Mouse (Mus musculus) adrenal gland, postnatal 14 days (tissue): ENCODE measurements around the gene Sdccag8. TPM values are rescaled to one million over a fixed set of nuclear protein-coding genes. Genes with fewer than 3 reads are reported as not detected.
A peak's percentile ranks its signal among the peaks of the same experiment; 100 is the strongest.

Source experiments
- DNase-seq: peaks from one replicate; pipeline ENCODE4 v3.0.0; 2021; ENCODE audit warnings: mixed read lengths
- total RNA-seq: library from RNA; stranded (reverse); gene quantifications from 2 replicates; pipeline ENCODE4 v1.2.3, GENCODE M21; 2021

Gene Sdccag8
- total RNA-seq, 1 experiment from 2014 or later: 6.9 TPM

DNA sequence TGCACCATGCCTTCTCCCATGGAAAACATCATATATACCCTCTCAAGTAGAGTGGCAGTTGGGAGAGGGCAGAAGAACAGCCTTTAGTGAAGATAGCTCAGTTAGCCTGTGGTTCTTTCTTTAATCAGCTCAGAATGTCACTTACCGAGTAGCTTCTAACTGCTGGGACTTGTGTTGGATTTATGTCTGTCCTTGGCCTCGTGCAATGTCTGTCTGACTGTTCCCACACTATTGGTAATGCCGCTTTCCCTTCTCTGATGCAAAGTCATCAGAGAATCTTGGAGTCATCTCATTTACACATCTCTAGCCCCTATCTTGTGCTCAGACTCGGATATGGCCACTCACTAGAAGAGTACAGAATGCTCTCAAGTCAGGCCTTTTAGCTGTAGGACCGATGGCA is 128.7 kb downstream of the Sdccag8 start:
- peak; percentile 18 for DNase-seq

DNA sequence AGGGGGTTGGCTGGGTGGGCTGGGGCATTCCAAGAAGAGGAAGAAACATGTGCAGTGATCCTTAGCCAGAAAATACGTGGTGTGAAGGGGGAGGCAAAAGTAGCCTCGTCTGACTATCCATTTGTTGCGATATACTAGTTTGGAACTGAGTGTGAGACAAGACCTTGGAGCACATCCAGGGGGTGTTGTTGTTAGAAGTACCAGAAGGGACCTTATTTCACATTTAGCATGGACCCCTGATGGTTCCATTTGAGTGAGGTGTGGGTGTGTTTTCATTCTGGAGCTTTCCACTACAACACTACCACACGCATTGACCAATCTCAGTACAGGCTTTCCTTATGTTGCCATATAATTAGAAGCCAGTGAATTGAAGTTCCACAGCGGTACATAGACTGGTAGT is 129.5 kb downstream of the Sdccag8 start:
- DNase-seq: peak; percentile 29

DNA sequence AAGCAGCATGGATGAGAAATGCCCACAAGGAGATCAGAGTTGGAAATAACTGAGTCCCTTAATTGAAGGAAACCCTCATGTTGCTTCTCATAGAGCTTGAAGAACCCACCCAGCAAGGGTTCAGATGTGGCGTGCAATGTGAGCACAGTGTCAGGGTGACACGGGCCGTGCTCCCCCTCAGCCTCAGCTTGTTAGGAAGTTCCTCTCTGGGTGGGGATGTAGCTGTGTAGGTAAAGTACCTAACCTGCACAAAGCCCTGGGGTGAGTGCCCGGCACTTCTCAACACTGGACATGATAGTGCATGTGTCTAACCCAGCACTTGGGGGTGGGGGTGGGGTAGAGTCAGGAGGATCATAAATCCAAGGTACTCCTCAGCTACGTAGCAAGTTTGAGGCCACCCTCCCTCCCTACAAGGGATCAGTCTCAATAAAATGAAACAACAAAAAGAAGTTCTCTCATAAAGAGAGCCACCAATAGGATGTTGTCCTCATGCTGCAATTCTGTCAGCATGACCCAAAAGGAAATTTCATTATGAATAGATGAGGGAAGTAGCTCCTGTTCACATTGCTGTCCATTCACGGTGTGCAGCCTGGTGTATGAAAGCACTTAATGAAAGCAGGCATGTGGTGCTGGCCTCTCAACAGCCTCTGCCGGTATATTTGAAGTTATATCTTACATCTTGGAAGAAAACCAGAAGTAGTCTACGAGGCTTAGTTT is 130.2 kb downstream of the Sdccag8 start:
- no peak for DNase-seq

GRCm38 (mm10) chr1:176945175-176945540 is 130.7 kb downstream of the Sdccag8 start:
- no peak for DNase-seq

DNA sequence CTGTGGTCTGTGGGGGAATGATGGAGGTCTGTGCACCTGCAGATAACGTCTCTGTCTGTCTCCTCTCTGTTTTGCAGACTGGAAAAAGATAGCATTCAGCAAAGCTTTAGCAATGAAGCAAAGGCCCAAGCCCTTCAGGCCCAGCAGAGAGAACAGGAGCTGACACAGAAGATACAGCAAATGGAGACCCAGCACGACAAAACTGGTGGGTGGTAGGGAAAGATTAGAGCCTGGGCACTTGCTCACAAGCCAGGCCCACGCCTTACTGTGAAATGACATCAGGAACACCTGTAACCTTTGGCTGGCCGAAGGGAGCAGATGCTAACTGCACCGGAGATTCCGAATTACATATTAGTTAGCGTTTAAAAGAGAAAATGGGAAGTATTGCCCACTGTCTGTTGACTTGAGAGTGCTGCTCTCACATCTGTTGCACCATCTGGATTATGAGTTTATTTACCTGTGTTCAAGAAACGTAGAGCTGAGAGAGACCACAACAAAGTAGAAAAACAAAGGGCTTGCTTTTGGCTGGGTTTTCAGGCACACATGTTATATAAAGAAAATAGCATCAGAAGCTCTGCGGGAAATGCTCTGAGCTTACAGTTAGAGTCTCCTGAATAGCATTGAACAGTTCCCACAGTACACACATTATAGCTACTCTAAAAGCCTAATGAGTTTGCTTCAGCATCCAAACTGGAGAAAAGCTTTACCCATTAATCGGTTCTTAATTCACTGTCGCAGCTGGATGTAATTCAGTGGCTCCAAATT is 131.8 kb downstream of the Sdccag8 start:
- DNase-seq: no peak

- DNase-seq: no peak
Observed at GRCm38 (mm10) chr1:176946796-176947181, 132.3 kb downstream of the Sdccag8 start.

GRCm38 (mm10) chr1:176948861-176949260 is 134.4 kb downstream of the Sdccag8 start:
- no peak for DNase-seq

DNA sequence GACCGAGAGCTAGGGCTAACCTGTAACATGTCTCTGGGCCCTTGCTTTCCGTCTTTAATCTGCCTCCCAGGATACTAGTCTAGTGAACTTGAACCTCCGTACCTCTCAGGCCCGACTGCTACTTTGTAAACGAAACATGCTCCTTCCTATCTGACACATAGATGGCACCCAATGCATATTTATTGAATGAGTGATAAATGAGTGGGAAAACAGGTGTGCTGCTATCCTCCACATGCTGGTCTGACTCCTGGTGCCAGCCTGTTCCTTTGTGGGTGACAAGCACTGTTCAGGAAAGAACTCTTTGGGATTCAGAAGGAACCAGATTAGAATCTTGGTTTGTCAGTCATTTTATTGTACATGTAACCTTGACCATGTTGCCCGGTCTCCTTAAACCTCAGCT is 134.9 kb downstream of the Sdccag8 start:
- no peak for DNase-seq

DNA sequence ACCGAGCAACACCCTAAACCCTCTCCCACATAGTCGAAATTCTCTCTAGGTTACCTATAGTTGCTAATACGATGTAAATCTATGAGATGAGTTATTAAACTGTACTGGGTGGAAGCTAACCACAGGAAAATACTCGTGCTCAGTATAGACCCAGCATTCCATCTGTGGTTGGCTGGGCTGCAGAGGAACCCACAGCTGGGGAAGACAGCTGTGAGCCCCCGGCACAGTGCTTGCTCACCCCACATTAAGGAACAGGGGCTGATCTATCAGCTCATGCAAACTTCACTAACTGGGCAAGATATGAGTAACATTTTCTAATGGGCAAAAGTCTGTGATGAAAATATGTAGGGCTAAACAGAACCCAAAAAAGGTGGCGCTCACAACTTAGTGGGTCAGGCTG is 135.6 kb downstream of the Sdccag8 start:
- DNase-seq: no peak

- DNase-seq: no peak
Observed at GRCm38 (mm10) chr1:176951836-176952235, 137.4 kb downstream of the Sdccag8 start.

- DNase-seq: peak; percentile 23
Observed at GRCm38 (mm10) chr1:176958311-176958710, 143.9 kb downstream of the Sdccag8 start.

- no peak for DNase-seq
Observed at GRCm38 (mm10) chr1:176961716-176962115, 147.3 kb downstream of the Sdccag8 start.

DNA sequence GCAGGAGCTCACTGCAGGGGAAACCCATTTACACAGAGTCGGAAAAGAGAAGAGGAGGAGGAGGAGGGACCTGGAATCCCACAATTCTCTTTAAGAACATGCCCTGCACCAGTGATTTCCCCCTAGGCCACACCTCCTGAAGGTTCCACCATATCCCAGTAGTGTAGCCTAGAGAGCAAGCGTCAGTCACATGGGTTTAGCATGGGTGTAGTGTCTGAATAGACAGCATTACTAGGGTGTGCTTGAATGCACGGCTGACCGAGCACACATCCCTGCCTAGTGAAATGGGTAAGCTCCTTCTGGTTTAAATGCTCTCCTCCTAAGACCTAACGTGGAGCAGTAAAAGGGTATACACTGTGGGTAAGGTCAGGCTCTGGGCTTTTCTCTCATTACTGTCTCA is 148.4 kb downstream of the Sdccag8 start:
- DNase-seq: no peak

- no peak for DNase-seq
Observed at GRCm38 (mm10) chr1:176967299-176967698, 152.8 kb downstream of the Sdccag8 start.

- no peak for DNase-seq
Observed at GRCm38 (mm10) chr1:176970635-176971478, 156.4 kb downstream of the Sdccag8 start.

DNA sequence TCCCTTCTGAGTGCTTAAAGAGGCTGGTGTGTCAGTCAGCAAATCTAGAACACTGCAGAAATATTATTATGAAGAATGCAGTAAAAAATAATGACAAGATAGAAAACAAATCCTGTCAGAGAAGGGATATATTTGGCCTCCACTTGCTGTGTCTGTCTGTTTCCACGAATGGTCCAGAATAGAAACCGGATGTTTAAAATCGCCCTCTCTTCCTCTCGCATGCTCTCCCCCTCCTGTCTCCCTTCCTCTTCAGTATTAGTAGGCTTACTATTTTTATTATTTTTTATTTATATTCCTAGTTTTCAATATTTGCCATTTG is 157.0 kb downstream of the Sdccag8 start:
- no peak for DNase-seq

GRCm38 (mm10) chr1:176973356-176974088 is 159.1 kb downstream of the Sdccag8 start:
- no peak for DNase-seq

DNA sequence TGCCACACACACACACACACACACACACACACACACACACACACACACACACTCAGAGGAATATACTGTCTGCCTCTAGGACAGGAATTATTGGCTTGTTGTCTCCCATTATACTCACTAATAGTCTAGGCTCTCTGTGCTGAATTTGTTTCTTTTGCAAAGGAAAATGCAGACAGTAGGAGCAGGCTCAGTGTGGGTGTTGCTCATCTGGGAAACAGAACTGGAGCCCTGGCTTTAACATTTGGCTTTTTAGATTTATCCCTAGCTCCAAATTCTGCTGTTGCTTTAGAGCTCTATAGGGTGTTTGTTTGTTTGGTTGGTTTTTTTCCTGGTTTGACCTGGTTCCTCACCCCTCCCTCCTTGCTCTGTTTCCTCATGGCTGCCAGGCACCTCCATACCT is 164.8 kb downstream of the Sdccag8 start:
- no peak for DNase-seq

DNA sequence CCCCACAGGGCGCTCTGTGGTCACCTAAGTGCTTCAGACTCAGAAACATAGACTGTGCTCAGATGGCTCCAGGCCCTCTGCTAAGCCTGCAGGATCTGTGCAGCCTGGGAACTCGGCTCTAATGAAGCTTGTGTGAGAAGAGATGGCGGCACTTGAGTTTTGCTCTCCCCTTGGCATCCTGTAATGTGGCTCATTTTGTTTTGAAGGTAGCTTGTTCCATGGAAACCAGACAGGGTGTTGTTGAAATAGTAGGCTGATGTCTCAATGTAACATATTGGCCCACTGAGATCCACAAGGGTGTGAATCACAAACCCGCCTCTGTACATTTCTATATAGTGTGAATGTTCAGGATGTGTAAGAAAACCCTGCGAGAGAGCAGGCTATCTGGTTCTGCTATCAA is 165.7 kb downstream of the Sdccag8 start:
- DNase-seq: no peak

DNA sequence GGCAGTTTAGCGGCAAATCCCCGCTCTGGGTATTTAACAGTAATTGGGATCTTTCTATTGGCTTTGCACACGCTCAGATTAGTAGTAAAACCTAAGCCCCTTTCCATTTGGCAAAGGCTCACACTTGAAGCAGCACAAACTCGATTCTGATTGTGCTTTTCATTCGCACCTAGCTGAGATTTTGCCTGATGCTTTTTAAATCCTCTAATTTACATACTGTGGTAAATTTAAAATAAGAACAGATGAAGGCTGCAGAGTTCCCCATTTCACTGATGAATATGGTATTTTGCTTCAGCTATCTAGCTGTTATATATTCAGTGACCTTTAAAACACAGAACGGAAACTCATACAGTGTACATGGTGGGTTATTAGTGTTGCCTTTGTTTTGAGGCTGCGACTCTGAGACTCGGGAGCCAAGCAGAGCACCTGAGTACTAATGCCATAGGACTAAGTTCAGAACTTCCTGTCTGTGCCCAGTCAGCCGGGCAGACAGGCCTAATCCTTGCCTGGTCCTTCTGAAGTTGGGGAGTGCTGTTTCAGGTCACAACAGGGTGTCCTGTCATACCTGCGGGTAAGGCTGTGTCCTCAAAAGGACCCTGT is 166.4 kb downstream of the Sdccag8 start:
- no peak for DNase-seq

- DNase-seq: no peak
Observed at GRCm38 (mm10) chr1:176981511-176981910, 167.1 kb downstream of the Sdccag8 start.

GRCm38 (mm10) chr1:176982671-176983070 is 168.2 kb downstream of the Sdccag8 start:
- DNase-seq: no peak
